Mouse (Mus musculus) kidney, adult 2 months (tissue): ENCODE data around the gene Met.

Source experiments
- CTCF ChIP-seq: fragments of 200-500 bp; conservative IDR thresholded peaks from 2 replicates; pipeline ENCODE4 v1.5.1; 2011; ENCODE audit warnings: low read depth, mild to moderate bottlenecking, control low read depth, low read length, moderate library complexity, mixed read lengths; ENCODE audit not compliant: insufficient read depth, insufficient read length
- POLR2A ChIP-seq: fragments of 200-500 bp; IDR thresholded peaks from one replicate; pipeline ENCODE4 v1.6.1; 2011; ENCODE audit warnings: low read depth, low read length, control low read depth

DNA sequence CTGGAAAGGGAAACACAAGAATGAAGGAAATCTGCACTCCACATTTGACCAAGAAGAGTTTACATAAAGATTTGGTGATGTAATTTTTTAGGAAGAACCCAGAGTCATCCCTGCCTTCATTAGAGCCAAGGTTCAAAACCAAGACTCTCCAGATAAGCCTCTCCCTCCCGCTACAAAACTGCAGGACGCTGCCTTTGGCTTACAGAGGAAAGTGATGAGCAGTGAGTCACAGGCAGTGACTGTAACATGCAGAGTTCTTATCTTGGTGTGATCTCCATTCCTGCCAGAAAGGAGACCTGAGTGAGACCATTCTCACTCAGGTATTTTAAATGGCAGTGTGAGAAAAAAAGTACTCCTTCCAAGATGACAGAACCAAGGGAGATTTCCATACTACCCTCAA is 137.9 kb downstream of the Met start:
- no peak for TF ChIP-seq POLR2A
- no peak for TF ChIP-seq CTCF
